Mouse (Mus musculus) hindbrain, embryonic 14.5 days (tissue): ENCODE data around the gene C2cd2. TPM values are rescaled to one million over a fixed set of nuclear protein-coding genes. Genes with fewer than 3 reads are reported as not detected.

Experiments used
- ATAC-seq: fragments of 200-750 bp; cut with Nextera tagmentation; 2 replicates; pipeline ENCODE4 v1.8.0; 2017; ENCODE audit warnings: moderate number of reproducible peaks, mild to moderate bottlenecking, moderate TSS enrichment, moderate library complexity; ENCODE audit not compliant: low FRiP score
- DNase-seq: peaks from one replicate; pipeline ENCODE4 v3.0.0-alpha.2; 2015; ENCODE audit warnings: low spot score
- H3K27ac ChIP-seq: fragments of 300-500 bp; sonication (generic); 2 replicates; pipeline ENCODE4 v1.5.1; 2014; ENCODE audit warnings: mild to moderate bottlenecking, moderate library complexity
- H3K27me3 ChIP-seq: fragments of 300-500 bp; sonication (generic); 2 replicates; pipeline ENCODE4 v1.6.1; 2014; ENCODE audit warnings: mild to moderate bottlenecking, low read length, mixed read lengths; ENCODE audit not compliant: control insufficient read depth, insufficient read depth
- H3K36me3 ChIP-seq: fragments of 300-500 bp; sonication (generic); replicated peaks from 2 replicates; pipeline ENCODE4 v1.6.1; 2014; ENCODE audit not compliant: control insufficient read depth, insufficient read depth
- H3K4me1 ChIP-seq: fragments of 300-500 bp; sonication (generic); replicated peaks from 2 replicates; pipeline ENCODE4 v1.6.1; 2014; ENCODE audit warnings: antibody characterized with exemption, low read length, mixed read lengths; ENCODE audit not compliant: control insufficient read depth, insufficient read depth
- H3K4me2 ChIP-seq: fragments of 300-500 bp; sonication (generic); replicated peaks from 2 replicates; pipeline ENCODE4 v1.6.1; 2014; ENCODE audit warnings: mild to moderate bottlenecking, moderate library complexity
- H3K4me3 ChIP-seq: fragments of 300-500 bp; sonication (generic); replicated peaks from 2 replicates; pipeline ENCODE4 v1.5.1; 2014; ENCODE audit warnings: mild to moderate bottlenecking, low read length
- H3K9ac ChIP-seq: fragments of 300-500 bp; sonication (generic); 2 replicates; pipeline ENCODE4 v1.6.1; 2014
- H3K9me3 ChIP-seq: fragments of 300-500 bp; sonication (generic); 2 replicates; pipeline ENCODE4 v1.6.1; 2016; ENCODE audit warnings: low read length; ENCODE audit not compliant: control insufficient read depth
- WGBS: fragments of 180-500 bp; shearing (Covaris S2); extraction: QIAGEN DNeasy Blood & Tissue Kit; methylation state at CpG from one replicate; pipeline ENCODE4 v1.1.7; 2014; 5-methylcytosine and 5-hydroxymethylcytosine counted together
- microRNA-seq: library from miRNA; unstranded; fragments of <30 nt; microRNA quantifications from one replicate; pipeline ENCODE4, GENCODE M21; 2016
- polyA plus RNA-seq: library from polyadenylated mRNA; unstranded; fragments of >200 nt; fragmentation: Nextera tagmentation; extraction: Ambion mirVana; gene quantifications from 2 replicates; pipeline ENCODE4 v1.2.1, GENCODE M21; 2014

The C2cd2 gene
- polyA plus RNA-seq, 1 experiment from 2014 or later: 19.6 TPM

- Histone ChIP-seq H3K4me3 (no peak overlapping the region), H3K9me3 (no peaks in the 10 kb centered on the region), H3K4me2 (no peak overlapping the region), H3K9ac (no peak overlapping the region), H3K27ac (no peak overlapping the region), H3K27me3 (no peaks in the 10 kb centered on the region), H3K4me1 (no peaks in the 10 kb centered on the region), H3K36me3 (peaks cover 94% of the 10 kb centered on the region)
- ATAC-seq (no peak), DNase-seq (no peak)
- WGBS: 92% methylated on average over 2 of the region's 2 CpGs
Measured at GRCm38 (mm10) chr16:97814060-97814459, 148.3 kb downstream of the C2cd2 start.

- 98% methylated on average over 3 of the region's 3 CpGs for WGBS
- H3K27me3 ChIP-seq: no peaks in the 10 kb centered on the region
Measured at GRCm38 (mm10) chr16:97808881-97809280, 153.5 kb downstream of the C2cd2 start.

GRCm38 (mm10) chr16:97805646-97806045 is 156.8 kb downstream of the C2cd2 start:
- WGBS: 99% methylated on average over 3 of the region's 3 CpGs
- DNase-seq (no peak), ATAC-seq (no peak)
- Histone ChIP-seq H3K9me3 (no peaks in the 10 kb centered on the region), H3K4me1 (no peaks in the 10 kb centered on the region), H3K9ac (no peak overlapping the region), H3K4me2 (no peak overlapping the region), H3K36me3 (peaks cover 93% of the 10 kb centered on the region), H3K27ac (no peak overlapping the region), H3K4me3 (no peak overlapping the region), H3K27me3 (no peaks in the 10 kb centered on the region)

More at GRCm38 (mm10) chr16:97808881-97809280, 153.5 kb downstream of the C2cd2 start:
- Histone ChIP-seq H3K9ac (no peak overlapping the region), H3K9me3 (no peaks in the 10 kb centered on the region), H3K4me1 (no peaks in the 10 kb centered on the region), H3K36me3 (peaks cover 91% of the 10 kb centered on the region), H3K27ac (no peak overlapping the region), H3K4me2 (no peak overlapping the region), H3K4me3 (no peak overlapping the region)
- ATAC-seq: no peak
- no peak for DNase-seq

Small RNAs within 50 kb of the gene (microRNA-seq; reads per million reads assigned to microRNA genes)
- not detected for gene Mir6964

Other genes starting within 250 kb of the C2cd2 start
- 0.76 and 0.83 TPM in 2 replicates for gene Ripk4, start 198.8 kb downstream of the C2cd2 start, polyA plus RNA-seq
- gene Prdm15, start 110.7 kb downstream of the C2cd2 start, polyA plus RNA-seq: 9.2 and 10.0 TPM in 2 replicates
- gene Zbtb21, start within 50 bp of the C2cd2 start, polyA plus RNA-seq: 13.8 and 14.2 TPM in 2 replicates
- 24.0 and 24.2 TPM in 2 replicates for gene B230307C23Rik, start 34.7 kb upstream of the C2cd2 start, polyA plus RNA-seq
- gene A630089N07Rik, start 119.9 kb upstream of the C2cd2 start, polyA plus RNA-seq: 14.3 and 15.3 TPM in 2 replicates